Mouse (Mus musculus) liver, adult 2 months (tissue): ENCODE measurements around the gene Epsti1. TPM values are rescaled to one million over a fixed set of nuclear protein-coding genes. Genes with fewer than 3 reads are reported as not detected.

Experiments used
- DNase-seq: peaks from one replicate; pipeline ENCODE4 v3.0.0-alpha.2; 2011; ENCODE audit warnings: low read depth, low spot score; ENCODE audit errors: extremely low read depth
- H3K27ac ChIP-seq: fragments of 200-500 bp; replicated peaks from 2 replicates; pipeline ENCODE4 v1.5.1; 2012; ENCODE audit warnings: low read depth, mild to moderate bottlenecking, control low read depth, inconsistent platforms, low read length; ENCODE audit not compliant: insufficient read depth
- H3K27me3 ChIP-seq: fragments of 200-500 bp; 2 replicates; pipeline ENCODE4 v1.6.1; 2012; ENCODE audit warnings: mild to moderate bottlenecking, moderate library complexity, low read length, inconsistent platforms; ENCODE audit not compliant: control insufficient read depth, insufficient read depth
- H3K36me3 ChIP-seq: fragments of 200-500 bp; 2 replicates; pipeline ENCODE4 v1.6.1; 2012; ENCODE audit warnings: low read length, inconsistent platforms; ENCODE audit not compliant: control insufficient read depth, insufficient read depth
- H3K4me1 ChIP-seq: fragments of 200-500 bp; 2 replicates; pipeline ENCODE4 v1.6.1; 2011; ENCODE audit warnings: low read length; ENCODE audit not compliant: control insufficient read depth, insufficient read depth
- H3K4me3 ChIP-seq: fragments of 200-500 bp; 2 replicates; pipeline ENCODE4 v1.5.1; 2011; ENCODE audit warnings: low read depth, mild to moderate bottlenecking, control low read depth, low read length, moderate library complexity; ENCODE audit not compliant: insufficient read depth
- H3K79me2 ChIP-seq: fragments of 200-500 bp; 2 replicates; pipeline ENCODE4 v1.6.1; 2012; ENCODE audit warnings: inconsistent platforms, mild to moderate bottlenecking, low read length, moderate library complexity; ENCODE audit not compliant: control insufficient read depth, insufficient read depth
- H3K9ac ChIP-seq: fragments of 200-500 bp; 2 replicates; pipeline ENCODE4 v1.6.1; 2012; ENCODE audit warnings: low read depth, mild to moderate bottlenecking, control low read depth, inconsistent platforms, low read length
- CTCF ChIP-seq: fragments of 200-500 bp; IDR thresholded peaks from 2 replicates; pipeline ENCODE4 v1.5.1; 2011; ENCODE audit warnings: low read depth, low read length, control low read depth
- POLR2A ChIP-seq: fragments of 200-500 bp; IDR thresholded peaks from 2 replicates; pipeline ENCODE4 v1.6.1; 2011; ENCODE audit warnings: low read length, control low read depth; ENCODE audit not compliant: insufficient read depth; ENCODE audit errors: extremely low read depth
- WGBS: fragments of 180-500 bp; shearing (Covaris S2); methylation state at CpG from one replicate; pipeline ENCODE4 v1.1.7; 2018; 5-methylcytosine and 5-hydroxymethylcytosine counted together
- polyA plus RNA-seq: library from polyadenylated mRNA; depleted of rRNA; stranded (reverse); fragments of >200 nt; gene quantifications from 2 replicates; pipeline ENCODE4 v1.2.3, GENCODE M21; 2012
- total RNA-seq: library from RNA; depleted of rRNA; stranded (reverse); fragments of >200 nt; gene quantifications from 2 replicates; pipeline ENCODE4 v1.2.3, GENCODE M21; 2014

Gene Epsti1
- total and polyA plus RNA-seq, 2 experiments, result 1.4 to 5.9 TPM

GRCm38 (mm10) chr14:78008019-78008418 lies 104.0 kb downstream of the Epsti1 start:
- H3K79me2 ChIP-seq, result no peaks in the 10 kb centered on the region
- DNase-seq, result no peak
- H3K4me1 ChIP-seq, result no peaks in the 10 kb centered on the region
- H3K4me3 ChIP-seq, result no peak overlapping the region
- no peaks in the 10 kb centered on the region for H3K36me3 ChIP-seq
- H3K27me3 ChIP-seq, result no peaks in the 10 kb centered on the region
- TF ChIP-seq CTCF, result no peak
- TF ChIP-seq POLR2A, result no peak
- H3K9ac ChIP-seq, result no peak overlapping the region
- H3K27ac ChIP-seq, result no peak overlapping the region
- WGBS, result 69% methylated on average over 6 of the region's 6 CpGs

GRCm38 (mm10) chr14:78011808-78012207 lies 107.8 kb downstream of the Epsti1 start:
- Histone ChIP-seq H3K4me1 (no peaks in the 10 kb centered on the region), H3K36me3 (no peaks in the 10 kb centered on the region), H3K27me3 (no peaks in the 10 kb centered on the region), H3K4me3 (no peak overlapping the region), H3K79me2 (no peaks in the 10 kb centered on the region), H3K27ac (no peak overlapping the region), H3K9ac (no peak overlapping the region)
- TF ChIP-seq POLR2A, result no peak
- no peak for TF ChIP-seq CTCF
- 43% methylated on average over 10 of the region's 10 CpGs for WGBS
- DNase-seq, result no peak

GRCm38 (mm10) chr14:78015540-78016321 lies 111.7 kb downstream of the Epsti1 start:
- WGBS, result 88% methylated on average over 7 of the region's 7 CpGs
- no peaks in the 10 kb centered on the region for H3K36me3 ChIP-seq
- H3K79me2 ChIP-seq, result no peaks in the 10 kb centered on the region
- no peaks in the 10 kb centered on the region for H3K4me1 ChIP-seq
- TF ChIP-seq POLR2A, result no peak
- no peak for TF ChIP-seq CTCF
- no peak for DNase-seq
- H3K4me3 ChIP-seq, result no peak overlapping the region
- H3K27ac ChIP-seq, result no peak overlapping the region
- H3K9ac ChIP-seq, result no peak overlapping the region
- H3K27me3 ChIP-seq, result no peaks in the 10 kb centered on the region

GRCm38 (mm10) chr14:78016398-78016797 lies 112.4 kb downstream of the Epsti1 start:
- WGBS, result 74% methylated on average over 4 of the region's 4 CpGs
- no peaks in the 10 kb centered on the region for H3K79me2 ChIP-seq
- H3K9ac ChIP-seq, result no peak overlapping the region
- H3K4me3 ChIP-seq, result no peak overlapping the region
- DNase-seq, result no peak
- TF ChIP-seq POLR2A (no peak), CTCF (no peak)
- H3K4me1 ChIP-seq, result no peaks in the 10 kb centered on the region
- no peak overlapping the region for H3K27ac ChIP-seq
- no peaks in the 10 kb centered on the region for H3K27me3 ChIP-seq
- no peaks in the 10 kb centered on the region for H3K36me3 ChIP-seq

GRCm38 (mm10) chr14:78019935-78020334 lies 115.9 kb downstream of the Epsti1 start:
- Histone ChIP-seq H3K36me3 (no peaks in the 10 kb centered on the region), H3K4me1 (no peaks in the 10 kb centered on the region), H3K27ac (no peak overlapping the region), H3K4me3 (no peak overlapping the region), H3K79me2 (no peaks in the 10 kb centered on the region), H3K9ac (no peak overlapping the region), H3K27me3 (no peaks in the 10 kb centered on the region)
- TF ChIP-seq POLR2A (no peak), CTCF (no peak)
- whole genome bisulfite sequencing, result 60% methylated on average over 8 of the region's 8 CpGs
- no peak for DNase-seq

- WGBS, result 83% methylated on average over 8 of the region's 8 CpGs
- H3K9ac ChIP-seq, result no peak overlapping the region
- H3K4me1 ChIP-seq, result no peaks in the 10 kb centered on the region
- H3K4me3 ChIP-seq, result no peak overlapping the region
- TF ChIP-seq POLR2A (no peak), CTCF (no peak)
- H3K27me3 ChIP-seq, result no peaks in the 10 kb centered on the region
- no peaks in the 10 kb centered on the region for H3K36me3 ChIP-seq
- H3K27ac ChIP-seq, result no peak overlapping the region
- no peaks in the 10 kb centered on the region for H3K79me2 ChIP-seq
- no peak for DNase-seq
Observed at GRCm38 (mm10) chr14:78038876-78039275, 134.8 kb downstream of the Epsti1 start.
